Mouse (Mus musculus) 3T3-L1 (cell line): ENCODE results near the gene Evi5.
A peak's percentile ranks its signal among the peaks of the same experiment; 100 is the strongest.

ENCODE experiments used
- DNase-seq: peaks from one replicate; pipeline ENCODE4 v3.0.0-alpha.2; 2015; ENCODE audit warnings: low read depth, low spot score

Gene Evi5

DNA sequence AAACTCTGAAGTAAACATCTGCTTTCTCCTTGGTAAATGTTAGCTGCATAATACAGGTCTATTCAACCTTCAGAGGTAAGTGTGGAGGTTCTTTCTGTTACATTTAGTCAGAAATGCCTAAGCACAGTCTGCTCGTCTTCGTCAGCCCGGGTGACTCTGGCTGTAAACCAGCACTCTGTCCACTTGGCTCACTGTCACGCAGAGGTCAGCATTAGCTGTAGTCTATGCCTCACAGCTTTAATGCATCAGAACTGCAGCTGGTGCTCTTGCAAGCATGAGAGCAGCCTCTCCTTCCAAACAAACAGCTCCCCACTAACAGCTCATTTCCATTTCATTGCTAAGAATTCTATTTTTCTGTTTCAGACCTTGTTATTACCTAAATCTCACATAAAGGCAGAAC lies 67.4 kb downstream of the Evi5 start:
- no peak for DNase-seq

DNA sequence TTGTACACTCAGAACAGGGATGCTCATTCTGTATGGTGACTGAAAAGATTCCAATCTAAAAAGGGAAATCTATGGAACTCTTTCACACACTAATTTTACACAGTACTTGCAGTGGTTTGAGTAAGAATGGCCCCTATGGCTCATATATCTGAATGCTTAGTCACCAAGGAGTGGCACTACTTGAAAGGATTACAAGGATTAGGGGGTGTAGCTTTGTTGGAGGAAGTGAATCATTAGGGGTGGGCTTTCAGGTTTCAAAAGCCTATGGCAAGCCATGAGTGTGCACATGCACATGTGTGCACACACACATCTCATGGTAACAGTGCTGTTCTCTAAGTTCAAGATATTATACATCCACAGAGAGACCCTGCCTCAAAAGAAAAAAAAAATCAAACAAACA lies 72.3 kb downstream of the Evi5 start:
- peak; percentile 64 for DNase-seq

DNA sequence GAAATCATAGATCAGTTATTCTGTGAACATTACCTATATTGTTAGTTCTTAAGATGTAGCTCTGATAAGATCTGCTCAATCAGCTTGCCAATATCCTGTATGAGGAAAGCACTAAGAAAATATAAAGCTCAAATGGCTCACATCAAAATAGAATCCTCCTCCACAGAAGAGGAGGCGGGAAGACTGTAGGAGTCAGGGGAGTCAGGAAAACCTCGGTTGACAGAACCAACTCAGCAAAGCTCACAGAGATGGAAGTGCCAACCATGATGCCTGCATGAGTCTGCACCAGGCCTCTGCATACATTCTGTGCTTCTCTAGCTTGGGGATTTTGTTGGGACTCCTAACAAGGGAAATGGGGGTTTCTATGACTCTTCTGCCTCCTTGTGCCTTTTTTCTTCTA lies 73.7 kb downstream of the Evi5 start:
- no peak for DNase-seq

DNA sequence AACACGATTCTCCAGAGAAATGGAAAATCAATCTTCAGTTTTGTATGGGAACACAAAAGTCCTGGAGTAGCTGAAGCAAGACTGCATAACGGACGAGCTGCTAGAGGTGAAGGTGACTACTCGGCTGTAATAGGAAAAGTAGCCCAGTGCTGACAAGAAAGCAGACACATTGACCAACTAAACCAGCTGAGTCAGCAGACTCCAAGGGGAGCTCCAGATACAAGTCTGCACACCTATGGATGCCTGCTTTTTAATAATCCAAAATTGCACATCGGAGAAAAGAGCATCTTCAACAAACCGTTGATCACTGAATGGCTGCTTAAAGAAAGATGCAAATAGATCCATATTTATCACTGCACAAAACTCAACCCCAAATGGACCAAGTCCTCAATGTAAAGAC lies 76.6 kb downstream of the Evi5 start:
- DNase-seq: no peak

DNA sequence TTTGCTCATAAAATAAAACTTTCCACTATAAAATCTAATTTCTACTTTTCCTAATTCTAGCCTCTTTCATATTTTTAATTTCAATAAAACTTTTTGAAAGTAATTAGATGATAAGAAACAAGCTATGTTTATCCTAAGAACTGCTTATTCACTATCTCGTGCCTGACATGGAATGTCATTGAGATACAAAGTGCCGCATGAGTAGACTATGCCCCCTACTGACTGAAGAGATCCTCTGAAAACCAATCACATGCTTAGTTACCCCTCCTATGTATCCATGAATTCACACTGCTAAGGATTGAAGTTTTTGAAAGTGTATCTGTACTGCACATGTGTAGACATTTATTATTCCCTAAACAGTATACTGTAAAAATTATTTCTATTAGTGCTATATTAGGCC lies 81.0 kb downstream of the Evi5 start:
- peak; percentile 69 for DNase-seq

DNA sequence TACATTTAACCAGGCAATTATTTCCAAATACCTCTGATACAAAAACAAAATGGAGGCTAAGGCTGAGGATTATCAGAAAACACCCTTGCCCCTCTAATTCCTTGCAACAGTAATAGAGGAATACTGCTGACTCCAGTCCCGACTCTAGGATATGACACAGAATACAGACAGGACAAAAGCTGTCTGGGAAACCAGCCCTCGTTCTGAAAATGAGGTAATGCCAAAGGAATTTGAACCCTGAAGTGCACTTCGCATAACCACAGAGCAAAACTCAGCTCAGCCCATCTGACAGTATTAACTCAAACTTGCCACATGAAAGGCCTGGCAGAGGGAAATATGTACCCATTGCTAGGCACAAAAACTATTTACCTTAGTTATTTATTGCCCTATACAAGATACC lies 81.6 kb downstream of the Evi5 start:
- DNase-seq: peak; percentile 96

DNA sequence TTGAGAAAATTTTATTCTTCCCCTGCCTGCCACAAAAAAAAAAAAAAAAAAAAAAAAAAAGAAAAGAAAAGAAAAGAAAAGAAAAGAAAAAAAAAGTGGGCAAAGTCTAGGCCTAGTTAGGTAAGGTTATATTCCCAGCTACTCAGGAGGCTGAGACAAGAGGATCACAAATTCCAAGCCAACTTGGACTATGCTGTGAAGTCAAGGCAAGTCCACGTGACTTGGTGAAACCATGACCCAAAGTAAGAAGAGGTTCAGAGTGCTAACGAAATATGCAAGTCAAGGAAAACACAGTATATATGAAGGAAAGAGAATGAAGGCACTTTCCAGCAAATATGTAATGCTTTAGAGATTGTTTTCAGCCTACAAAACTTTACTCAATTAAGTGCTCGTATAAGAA lies 82.4 kb downstream of the Evi5 start:
- no peak for DNase-seq

DNA sequence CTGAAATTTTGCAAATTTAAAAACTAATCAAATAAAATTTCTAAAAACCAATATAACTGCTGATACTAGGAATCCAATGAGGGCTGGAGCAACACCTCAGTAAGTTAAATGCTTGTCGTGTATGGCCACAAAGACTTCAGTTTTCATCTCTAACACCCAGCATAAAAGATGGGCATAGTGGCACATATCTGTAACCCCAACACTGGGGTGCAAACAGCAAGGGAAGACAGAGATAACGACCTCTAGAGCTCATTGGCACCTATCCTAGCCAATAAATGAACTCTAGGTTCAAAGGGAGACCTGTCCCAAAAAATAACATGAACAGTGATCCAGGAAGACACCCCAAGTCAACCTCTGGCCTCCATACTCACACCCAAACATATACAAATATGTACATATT lies 82.9 kb downstream of the Evi5 start:
- no peak for DNase-seq

DNA sequence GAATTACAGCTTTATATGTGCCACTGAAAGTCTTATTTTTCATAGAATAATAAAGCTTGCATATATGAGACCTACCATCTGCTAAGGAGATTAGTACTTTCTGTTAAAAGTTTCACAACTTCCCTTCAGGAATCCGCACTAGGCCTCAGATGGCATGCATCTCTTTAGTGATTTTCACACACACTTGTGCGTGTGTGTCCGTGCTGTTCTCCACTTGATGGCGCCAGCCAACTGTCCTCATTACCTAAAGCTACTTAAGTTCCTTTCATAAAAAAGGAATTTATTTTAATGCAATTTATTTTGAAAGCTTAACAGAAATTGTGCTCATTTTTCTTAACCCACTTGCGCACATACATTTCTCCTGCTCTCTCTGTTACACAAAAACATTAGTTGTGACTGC lies 85.4 kb downstream of the Evi5 start:
- DNase-seq: peak; percentile 52

DNA sequence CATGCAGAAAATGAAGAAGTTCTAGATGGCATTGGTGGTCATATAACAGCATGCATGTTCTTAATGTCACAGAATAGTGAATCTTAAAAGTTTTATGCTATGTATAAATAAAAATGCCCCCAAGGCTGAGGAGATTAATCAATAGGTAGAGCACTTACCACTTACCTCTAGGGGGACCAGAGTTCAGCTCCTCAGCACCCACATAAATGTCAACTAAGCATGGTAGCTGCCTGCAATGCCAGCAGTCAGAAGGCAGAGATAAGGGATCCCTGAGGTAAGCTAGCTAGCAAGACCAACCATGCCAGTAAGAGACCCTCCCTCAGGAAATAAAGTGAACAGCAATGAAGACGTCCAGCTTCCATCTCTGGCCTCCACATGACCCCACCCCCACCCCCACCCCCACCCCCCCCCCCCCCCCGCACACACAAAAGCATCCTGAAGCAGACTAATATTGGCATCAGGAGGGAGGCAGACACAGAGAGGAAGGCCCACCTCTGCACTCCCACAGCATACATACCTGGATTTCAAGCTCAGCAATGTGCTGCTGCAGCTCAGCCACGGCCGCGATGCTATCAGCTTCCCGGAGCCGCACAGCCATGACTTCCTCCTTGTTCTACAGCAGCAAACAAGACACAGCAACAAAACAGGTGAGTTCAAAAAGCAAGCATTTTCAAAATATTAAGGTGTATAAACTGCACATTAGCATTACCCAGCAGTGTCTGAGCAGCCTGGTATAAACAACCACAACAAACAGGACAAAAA lies 87.0 kb downstream of the Evi5 start:
- DNase-seq: no peak

DNA sequence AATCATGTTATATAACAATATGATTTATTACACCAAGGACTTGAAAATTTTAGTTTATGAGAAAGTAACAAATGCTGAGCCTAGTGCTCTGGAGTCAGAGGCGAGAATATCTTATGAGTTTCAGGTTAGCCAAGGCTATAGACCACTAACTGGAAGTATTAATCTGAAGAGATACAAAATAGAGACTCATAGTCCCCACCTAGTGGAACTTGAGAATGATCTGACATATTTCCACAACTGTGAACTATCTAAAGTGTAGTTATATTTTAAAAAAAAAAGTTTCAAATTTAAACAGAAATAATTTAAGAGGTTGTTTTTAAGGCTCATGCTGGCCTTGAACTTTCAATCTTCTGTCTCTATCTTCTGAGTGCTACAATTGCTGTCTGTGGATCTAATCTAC lies 92.5 kb downstream of the Evi5 start:
- peak; percentile 14 for DNase-seq

DNA sequence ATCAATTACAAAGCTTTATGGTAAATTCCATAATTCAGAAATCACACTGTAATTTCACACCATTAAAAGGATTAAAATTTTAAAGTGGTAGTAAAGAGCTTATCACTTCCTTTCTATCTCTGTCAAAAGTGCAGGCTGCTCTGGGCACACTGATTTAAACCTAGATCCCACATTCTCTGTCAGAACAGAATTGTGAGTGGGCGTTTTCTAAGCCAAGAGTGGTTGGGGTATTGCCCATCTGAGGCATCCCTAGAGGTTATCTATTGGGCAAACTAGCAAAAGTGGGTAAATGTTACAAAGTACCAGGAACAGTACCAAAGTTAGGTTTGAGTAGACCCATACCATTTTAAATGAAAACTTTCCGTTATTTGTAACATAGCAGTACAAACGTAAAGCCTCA lies 96.1 kb downstream of the Evi5 start:
- no peak for DNase-seq

DNA sequence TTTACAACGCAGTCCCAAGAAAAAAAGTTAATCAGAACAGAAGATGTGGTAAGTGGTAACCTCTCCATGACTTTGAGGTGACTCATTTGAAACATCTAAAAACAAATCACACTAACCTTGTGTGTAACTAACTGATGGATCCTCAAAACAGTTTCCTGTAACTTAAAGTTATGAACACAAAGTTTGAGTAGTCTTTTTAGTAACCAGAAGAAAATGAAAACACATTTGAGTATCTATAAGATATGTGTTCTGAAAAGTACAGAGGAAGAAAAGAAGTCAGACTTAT lies 97.4 kb downstream of the Evi5 start:
- DNase-seq: peak; percentile 41

DNA sequence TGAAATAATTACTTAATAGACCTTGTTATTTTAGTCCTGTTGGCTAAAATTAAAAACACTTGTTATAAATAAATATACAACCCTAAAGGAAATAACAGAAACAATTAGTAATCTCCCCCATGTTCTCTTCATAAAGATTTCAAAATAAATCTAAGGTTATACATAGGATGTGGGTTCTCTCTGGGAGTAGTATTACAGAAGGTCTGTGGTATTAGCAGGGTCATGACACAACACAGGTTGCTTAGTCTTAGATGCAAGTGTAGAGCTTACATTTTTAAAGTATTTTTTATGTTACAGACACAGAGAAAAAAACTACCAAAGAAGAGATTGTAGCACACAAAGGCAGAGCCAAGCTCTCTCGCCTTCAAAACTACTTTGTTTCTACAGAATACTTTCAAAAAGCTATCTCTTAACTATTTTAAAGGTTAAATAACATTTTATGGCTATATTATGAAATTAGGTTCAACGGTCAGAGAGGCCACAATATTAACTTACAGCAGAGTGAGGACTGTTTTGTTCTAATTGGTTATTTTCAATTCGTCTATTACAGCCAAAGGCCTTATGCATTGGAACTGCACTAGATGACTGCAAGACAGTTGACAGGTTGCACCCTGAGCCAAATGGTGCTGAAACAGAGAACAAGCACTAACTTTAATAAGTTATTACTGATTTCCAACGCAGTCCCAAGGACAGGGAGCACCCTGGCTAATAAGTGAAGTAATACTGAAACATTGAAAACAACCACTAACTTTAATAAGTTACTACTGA lies 97.9 kb downstream of the Evi5 start:
- DNase-seq: no peak

DNA sequence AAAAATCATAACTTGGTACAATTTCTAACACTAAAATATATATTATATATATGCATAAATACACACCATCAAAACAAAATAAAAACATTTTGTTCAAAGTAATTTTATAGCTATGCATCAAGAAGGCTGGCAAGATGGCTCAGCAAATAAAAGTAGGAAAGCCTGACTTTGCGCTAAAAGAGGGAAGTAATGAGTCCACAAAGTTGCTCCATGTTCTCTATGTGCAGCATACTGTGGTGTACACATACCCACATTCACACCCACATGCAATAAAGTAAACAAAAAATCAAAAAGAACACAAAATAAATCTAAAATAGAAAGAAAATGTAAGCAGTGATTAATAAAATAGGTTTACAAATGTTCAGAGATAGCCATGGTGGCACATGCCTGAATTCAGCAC lies 99.0 kb downstream of the Evi5 start:
- DNase-seq: no peak

DNA sequence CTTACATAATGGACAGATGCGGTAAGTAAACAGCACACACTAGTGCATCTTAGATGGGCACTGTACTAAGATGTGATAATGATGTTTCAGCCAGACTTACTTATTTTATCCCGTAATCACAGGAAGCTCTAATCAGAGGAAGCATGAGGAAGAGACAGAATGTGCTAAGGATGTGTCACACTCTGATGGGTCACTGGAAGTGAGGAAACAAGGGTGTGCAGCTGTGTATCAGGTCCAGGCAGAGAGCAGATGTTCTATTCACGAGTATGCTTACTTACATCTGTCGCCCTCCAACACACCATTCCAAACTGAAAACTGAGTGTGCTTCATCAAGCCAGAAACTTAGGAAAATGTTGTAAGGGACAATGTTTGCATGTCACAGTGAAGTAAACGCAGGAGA lies 102.9 kb downstream of the Evi5 start:
- no peak for DNase-seq

DNA sequence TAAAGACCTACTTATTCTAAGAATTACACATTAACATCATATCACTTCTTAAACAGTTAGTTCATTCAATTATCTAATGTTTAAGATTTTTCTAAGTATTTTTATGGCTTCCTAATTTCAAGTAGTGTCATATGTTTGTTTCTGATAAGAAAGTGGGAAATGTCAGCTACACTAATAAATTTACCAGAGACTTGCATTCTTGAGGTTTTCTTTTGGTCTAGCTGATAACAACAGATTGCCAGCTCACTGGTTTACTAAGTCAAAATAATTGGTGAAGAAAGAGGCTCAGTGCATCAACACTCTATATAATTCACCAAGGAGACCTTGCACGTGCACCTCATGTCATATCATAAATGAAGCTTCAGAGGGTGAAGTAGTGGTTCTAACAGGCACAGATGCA lies 106.7 kb downstream of the Evi5 start:
- no peak for DNase-seq

DNA sequence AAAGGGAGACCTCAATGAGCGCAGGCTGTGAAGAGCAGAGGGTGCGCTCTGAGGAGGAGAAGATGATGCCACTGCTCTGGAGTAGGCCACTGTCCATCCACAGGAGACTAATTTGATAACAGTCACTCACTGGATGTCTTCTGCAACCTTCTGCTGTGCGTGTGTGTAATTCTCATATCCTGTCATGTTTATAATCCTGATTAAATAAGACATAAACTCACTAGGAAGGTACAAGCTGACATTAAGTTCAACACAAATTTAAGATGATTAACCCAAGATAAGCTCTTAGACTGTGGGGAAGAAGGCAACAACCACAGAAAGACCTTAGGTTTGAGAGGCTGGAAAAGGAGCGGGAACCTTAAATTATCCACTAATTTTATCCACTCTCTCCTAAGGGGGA lies 109.0 kb downstream of the Evi5 start:
- DNase-seq: no peak

DNA sequence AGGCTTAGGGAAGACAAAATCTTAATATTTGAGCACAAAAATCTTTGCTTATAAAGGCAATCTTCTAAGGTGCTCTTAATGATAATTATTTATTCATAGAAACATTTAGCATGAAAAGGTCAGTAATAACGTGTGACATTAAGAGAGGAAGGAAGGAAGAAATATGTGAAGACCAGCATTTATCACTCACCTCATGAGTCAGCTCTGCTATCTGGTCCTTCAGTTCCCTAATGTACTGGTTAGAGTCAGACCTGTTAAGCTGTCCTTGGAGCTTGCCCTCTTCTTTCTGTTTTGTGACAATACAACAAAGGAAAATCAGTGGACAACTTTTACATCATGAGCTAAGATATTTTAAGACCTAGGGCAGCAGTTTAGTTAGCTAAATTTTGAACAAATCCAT lies 110.4 kb downstream of the Evi5 start:
- DNase-seq: no peak

DNA sequence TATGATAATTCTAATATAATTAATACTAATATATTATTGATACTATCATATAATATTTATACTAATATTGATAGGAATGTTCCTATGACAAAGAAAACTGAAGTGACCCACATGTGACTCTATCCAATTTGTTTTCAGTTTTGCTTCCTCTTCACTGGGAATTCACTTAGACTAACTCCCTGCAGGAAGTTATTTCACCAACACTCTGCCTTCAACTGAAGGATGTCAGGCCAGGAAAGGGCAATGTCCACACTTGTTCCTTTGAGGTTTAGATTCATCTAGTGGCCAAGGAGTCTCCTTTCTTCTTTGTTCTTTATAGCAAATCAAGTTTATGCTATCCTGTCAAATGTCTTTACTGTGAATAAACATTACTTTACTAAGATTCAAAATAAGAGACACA lies 111.2 kb downstream of the Evi5 start:
- no peak for DNase-seq

DNA sequence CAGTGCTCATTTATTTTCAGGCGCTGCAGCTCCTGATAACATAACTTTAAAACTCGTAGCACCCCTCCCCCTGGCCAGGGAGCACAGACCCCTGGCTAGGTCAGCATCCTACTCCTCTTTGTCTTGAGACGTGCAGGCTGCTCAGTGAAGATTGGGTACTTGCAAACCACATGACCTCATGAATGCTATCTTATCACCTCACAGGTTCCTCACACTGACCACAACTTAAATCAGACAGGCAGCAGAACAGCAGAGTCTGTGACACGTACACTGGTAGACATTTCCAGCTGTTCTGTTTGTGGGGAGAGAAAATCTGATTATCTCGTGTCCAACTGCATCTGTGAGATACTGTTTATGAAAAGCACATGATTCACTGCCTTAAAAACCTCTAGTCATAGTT lies 115.8 kb downstream of the Evi5 start:
- DNase-seq: no peak

DNA sequence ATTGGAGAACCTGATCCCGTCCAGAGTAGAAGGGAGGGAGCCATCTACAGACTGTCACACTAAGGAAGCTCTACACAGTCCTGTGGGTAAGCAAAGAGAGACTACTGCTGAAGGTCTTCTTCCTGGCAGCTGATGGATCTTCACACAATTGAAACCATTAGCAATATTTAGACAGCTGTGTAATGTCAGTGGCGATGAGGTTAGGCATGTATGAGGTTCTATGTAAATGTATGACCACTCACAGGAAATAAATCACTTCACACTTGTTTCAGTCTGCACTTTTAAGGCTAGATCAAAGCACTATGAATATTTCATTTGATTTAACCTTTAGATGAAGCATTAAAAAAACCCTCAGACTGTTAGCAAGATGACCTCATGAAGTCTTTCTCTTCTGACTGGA lies 118.8 kb downstream of the Evi5 start:
- no peak for DNase-seq

DNA sequence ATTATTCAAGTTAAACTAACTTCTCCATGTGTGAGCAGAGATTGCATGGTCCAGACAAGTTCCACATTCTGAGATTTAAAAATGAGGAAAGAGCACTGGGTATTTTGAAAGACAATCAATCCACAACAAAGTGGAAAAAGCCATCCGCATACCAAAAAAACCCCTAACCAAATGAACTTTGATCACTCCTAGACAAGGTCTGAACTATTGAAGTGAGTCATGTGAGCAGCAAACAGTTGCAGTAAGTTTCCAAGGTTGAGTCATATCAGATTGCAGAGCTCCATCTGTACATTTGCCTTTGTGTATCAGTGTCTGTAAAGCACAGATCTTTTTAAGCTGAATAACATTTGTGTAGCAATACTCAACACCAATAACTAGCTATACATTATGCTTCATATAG lies 120.2 kb downstream of the Evi5 start:
- peak; percentile 77 for DNase-seq

DNA sequence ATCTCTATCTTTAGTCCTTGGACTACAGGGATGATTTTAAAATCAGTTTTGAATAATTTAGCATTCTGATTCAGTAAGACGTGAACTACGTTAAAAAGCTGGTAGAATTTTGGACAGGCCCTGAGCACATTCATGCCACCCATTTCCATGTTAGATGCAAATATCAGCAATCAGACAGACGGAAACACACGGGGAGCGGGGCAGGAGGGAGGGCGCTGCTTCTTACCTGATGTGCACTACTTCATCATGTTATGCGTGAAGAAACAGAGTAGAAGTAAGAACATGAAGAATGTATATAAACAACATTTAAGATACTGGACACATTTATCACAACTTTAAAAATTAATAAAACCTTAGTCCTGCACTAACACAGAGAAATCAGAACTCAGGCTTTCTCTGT lies 121.3 kb downstream of the Evi5 start:
- DNase-seq: no peak
